Mouse (Mus musculus): ENCODE measurements around the gene Elovl7. TPM values are rescaled to one million over a fixed set of nuclear protein-coding genes. Genes with fewer than 3 reads are reported as not detected.

The Elovl7 gene
- polyA plus RNA-seq, 1 experiment from 2014 or later: 25.2 TPM

GRCm38 (mm10) chr13:108315702-108316486, 101.7 kb downstream of the Elovl7 start, which contains the start of gene Depdc1b:
Depdc1b (plus strand) TSS chr13:108316332.
- H3K4me2 ChIP-seq: peak within 1 kb of the TSS; percentile 95
- peak; percentile 98 for ATAC-seq (ENCODE audit: insufficient read depth, low FRiP score, low read depth)
- H3K4me3 ChIP-seq (replicated peaks): peak within 1 kb of the TSS; percentile 68
- H3K4me1 ChIP-seq: peaks cover 7% of the 10 kb centered on the region
- H3K9me3 ChIP-seq: no peaks in the 10 kb centered on the region
- peak within 1 kb of the TSS; percentile 81 for H3K27ac ChIP-seq
- H3K27me3 ChIP-seq (replicated peaks): no peaks in the 10 kb centered on the region
- H3K36me3 ChIP-seq: no peaks in the 10 kb centered on the region
- peak within 1 kb of the TSS; percentile 54 for H3K9ac ChIP-seq
- under 1% methylated on average over 48 of the region's 48 CpGs for WGBS

GRCm38 (mm10) chr13:108316487-108316903, 102.3 kb downstream of the Elovl7 start:
- Histone ChIP-seq H3K27ac (peak overlapping the region; percentile 81; the same call in 1 of the 2 replicates), H3K4me1 (peaks cover 7% of the 10 kb centered on the region), H3K4me2 (peak overlapping the region; percentile 95), H3K36me3 (no peaks in the 10 kb centered on the region), H3K4me3 (replicated peaks) (peak overlapping the region; percentile 68), H3K9ac (peak overlapping the region; percentile 54; the same call in 1 of the 2 replicates), H3K9me3 (no peaks in the 10 kb centered on the region), H3K27me3 (replicated peaks) (no peaks in the 10 kb centered on the region)
- under 1% methylated on average over 32 of the region's 32 CpGs for WGBS
- peak; percentile 70 for ATAC-seq (ENCODE audit: insufficient read depth, low FRiP score, low read depth)

- Histone ChIP-seq H3K9me3 (no peaks in the 10 kb centered on the region), H3K27ac (no peak overlapping the region), H3K4me2 (peak overlapping the region; percentile 95), H3K9ac (no peak overlapping the region), H3K4me3 (replicated peaks) (no peak overlapping the region), H3K36me3 (no peaks in the 10 kb centered on the region), H3K27me3 (replicated peaks) (no peaks in the 10 kb centered on the region), H3K4me1 (peaks cover 7% of the 10 kb centered on the region)
- ATAC-seq (ENCODE audit: insufficient read depth, low FRiP score, low read depth): no peak
- WGBS: 86% methylated on average over 2 of the region's 2 CpGs
Observed at GRCm38 (mm10) chr13:108317414-108317813, 103.2 kb downstream of the Elovl7 start.

GRCm38 (mm10) chr13:108319028-108319427, 104.8 kb downstream of the Elovl7 start:
- Histone ChIP-seq H3K36me3 (no peaks in the 10 kb centered on the region), H3K9ac (no peak overlapping the region), H3K4me2 (no peak overlapping the region), H3K4me1 (peaks cover 7% of the 10 kb centered on the region), H3K9me3 (no peaks in the 10 kb centered on the region), H3K4me3 (replicated peaks) (no peak overlapping the region), H3K27ac (no peak overlapping the region), H3K27me3 (replicated peaks) (no peaks in the 10 kb centered on the region)
- WGBS: 97% methylated on average over 8 of the region's 8 CpGs
- no peak for ATAC-seq (ENCODE audit: insufficient read depth, low FRiP score, low read depth)

GRCm38 (mm10) chr13:108320216-108320615, 106.0 kb downstream of the Elovl7 start:
- H3K4me3 ChIP-seq (replicated peaks): no peak overlapping the region
- no peak overlapping the region for H3K9ac ChIP-seq
- H3K27me3 ChIP-seq (replicated peaks): no peaks in the 10 kb centered on the region
- H3K4me2 ChIP-seq: no peak overlapping the region
- WGBS: 88% methylated on average over 8 of the region's 8 CpGs
- no peak for ATAC-seq (ENCODE audit: insufficient read depth, low FRiP score, low read depth)
- no peak overlapping the region for H3K27ac ChIP-seq
- peaks cover 7% of the 10 kb centered on the region for H3K4me1 ChIP-seq
- H3K36me3 ChIP-seq: 0 out of 2 replicates have a peak, but pooled peaks cover 3% of the 10 kb centered on the region
- H3K9me3 ChIP-seq: no peaks in the 10 kb centered on the region

GRCm38 (mm10) chr13:108322466-108322865, 108.3 kb downstream of the Elovl7 start:
- 0 out of 2 replicates have a peak, but pooled peaks cover 5% of the 10 kb centered on the region for H3K36me3 ChIP-seq
- H3K27ac ChIP-seq: no peak overlapping the region
- H3K27me3 ChIP-seq (replicated peaks): no peaks in the 10 kb centered on the region
- no peak overlapping the region for H3K9ac ChIP-seq
- no peaks in the 10 kb centered on the region for H3K4me1 ChIP-seq
- no peak for ATAC-seq (ENCODE audit: insufficient read depth, low FRiP score, low read depth)
- no peak overlapping the region for H3K4me2 ChIP-seq
- WGBS: 79% methylated on average over 2 of the region's 2 CpGs
- H3K4me3 ChIP-seq (replicated peaks): no peak overlapping the region
- no peaks in the 10 kb centered on the region for H3K9me3 ChIP-seq

GRCm38 (mm10) chr13:108323317-108323716, 109.1 kb downstream of the Elovl7 start:
- Histone ChIP-seq H3K4me3 (replicated peaks) (no peak overlapping the region), H3K4me2 (no peak overlapping the region), H3K27me3 (replicated peaks) (no peaks in the 10 kb centered on the region), H3K36me3 (0 out of 2 replicates have a peak, but pooled peaks cover 5% of the 10 kb centered on the region), H3K9ac (no peak overlapping the region), H3K4me1 (no peaks in the 10 kb centered on the region), H3K27ac (no peak overlapping the region), H3K9me3 (no peaks in the 10 kb centered on the region)
- WGBS: 91% methylated on average over 2 of the region's 2 CpGs
- ATAC-seq (ENCODE audit: insufficient read depth, low FRiP score, low read depth): no peak

- Histone ChIP-seq H3K4me2 (no peak overlapping the region), H3K4me3 (replicated peaks) (no peak overlapping the region), H3K27ac (no peak overlapping the region), H3K27me3 (replicated peaks) (no peaks in the 10 kb centered on the region), H3K9me3 (no peaks in the 10 kb centered on the region), H3K36me3 (0 out of 2 replicates have a peak, but pooled peaks cover 5% of the 10 kb centered on the region), H3K4me1 (no peaks in the 10 kb centered on the region), H3K9ac (no peak overlapping the region)
- ATAC-seq (ENCODE audit: insufficient read depth, low FRiP score, low read depth): no peak
- 92% methylated on average over 22 of the region's 22 CpGs for WGBS
Observed at GRCm38 (mm10) chr13:108323866-108324829, 109.9 kb downstream of the Elovl7 start.

- Histone ChIP-seq H3K4me1 (no peaks in the 10 kb centered on the region), H3K9me3 (no peaks in the 10 kb centered on the region), H3K4me2 (no peak overlapping the region), H3K36me3 (0 out of 2 replicates have a peak, but pooled peaks cover 5% of the 10 kb centered on the region), H3K27me3 (replicated peaks) (no peaks in the 10 kb centered on the region), H3K27ac (no peak overlapping the region), H3K9ac (no peak overlapping the region), H3K4me3 (replicated peaks) (no peak overlapping the region)
- 88% methylated on average over 5 of the region's 5 CpGs for WGBS
- no peak for ATAC-seq (ENCODE audit: insufficient read depth, low FRiP score, low read depth)
Observed at GRCm38 (mm10) chr13:108325871-108326270, 111.7 kb downstream of the Elovl7 start.

GRCm38 (mm10) chr13:108326351-108326750, 112.1 kb downstream of the Elovl7 start:
- H3K9ac ChIP-seq: no peak overlapping the region
- ATAC-seq (ENCODE audit: insufficient read depth, low FRiP score, low read depth): no peak
- no peaks in the 10 kb centered on the region for H3K4me1 ChIP-seq

GRCm38 (mm10) chr13:108327047-108327446, 112.8 kb downstream of the Elovl7 start:
- Histone ChIP-seq H3K27ac (no peak overlapping the region), H3K27me3 (replicated peaks) (no peaks in the 10 kb centered on the region), H3K4me1 (no peaks in the 10 kb centered on the region), H3K9ac (no peak overlapping the region), H3K9me3 (no peaks in the 10 kb centered on the region), H3K36me3 (0 out of 2 replicates have a peak, but pooled peaks cover 5% of the 10 kb centered on the region), H3K4me3 (replicated peaks) (no peak overlapping the region), H3K4me2 (no peak overlapping the region)
- ATAC-seq (ENCODE audit: insufficient read depth, low FRiP score, low read depth): no peak
- WGBS: 70% methylated on average over 7 of the region's 7 CpGs

More at GRCm38 (mm10) chr13:108326351-108326750, 112.1 kb downstream of the Elovl7 start:
- H3K4me2 ChIP-seq: no peak overlapping the region
- 90% methylated on average over 10 of the region's 10 CpGs for WGBS
- no peaks in the 10 kb centered on the region for H3K27me3 ChIP-seq (replicated peaks)
- H3K27ac ChIP-seq: no peak overlapping the region
- no peaks in the 10 kb centered on the region for H3K9me3 ChIP-seq
- H3K36me3 ChIP-seq: 0 out of 2 replicates have a peak, but pooled peaks cover 5% of the 10 kb centered on the region
- H3K4me3 ChIP-seq (replicated peaks): no peak overlapping the region
